Mouse (Mus musculus) hindbrain, embryonic 15.5 days (tissue): Measurements from ENCODE around the gene Gm6588. TPM values are rescaled to one million over a fixed set of nuclear protein-coding genes. Genes with fewer than 3 reads are reported as not detected.
"Not testable (repeated sequence)": the region's sequence is repeated elsewhere in the genome, so short reads cannot be mapped to it uniquely, and the experiment has no call there.

Experiments
- ATAC-seq: fragments of 200-750 bp; cut with Nextera tagmentation; 2 replicates; pipeline ENCODE4 v1.8.0; 2017; ENCODE audit warnings: low read depth, moderate number of reproducible peaks, moderate TSS enrichment; ENCODE audit not compliant: low FRiP score
- H3K27ac ChIP-seq: fragments of 300-500 bp; sonication (generic); replicated peaks from 2 replicates; pipeline ENCODE4 v1.5.1; 2015; ENCODE audit warnings: mild to moderate bottlenecking, inconsistent platforms
- H3K27me3 ChIP-seq: fragments of 300-500 bp; sonication (generic); 2 replicates; pipeline ENCODE4 v1.6.1; 2015; ENCODE audit warnings: control low read depth, inconsistent platforms
- H3K36me3 ChIP-seq: fragments of 300-500 bp; sonication (generic); 2 replicates; pipeline ENCODE4 v1.6.1; 2015; ENCODE audit warnings: control low read depth, inconsistent platforms
- H3K4me1 ChIP-seq: fragments of 300-500 bp; sonication (generic); replicated peaks from 2 replicates; pipeline ENCODE4 v1.6.1; 2015; ENCODE audit warnings: control low read depth, inconsistent platforms
- H3K4me2 ChIP-seq: fragments of 300-500 bp; sonication (generic); 2 replicates; pipeline ENCODE4 v1.6.1; 2015; ENCODE audit warnings: moderate library complexity, mild to moderate bottlenecking, inconsistent platforms
- H3K4me3 ChIP-seq: fragments of 300-500 bp; sonication (generic); 2 replicates; pipeline ENCODE4 v1.5.1; 2015; ENCODE audit warnings: mild to moderate bottlenecking, inconsistent platforms
- H3K9ac ChIP-seq: fragments of 300-500 bp; sonication (generic); 2 replicates; pipeline ENCODE4 v1.6.1; 2015; ENCODE audit warnings: inconsistent platforms
- H3K9me3 ChIP-seq: fragments of 300-500 bp; sonication (generic); 2 replicates; pipeline ENCODE4 v1.6.1; 2016; ENCODE audit warnings: control low read depth, inconsistent platforms
- WGBS: fragments of 180-500 bp; shearing (Covaris S2); methylation state at CpG from one replicate; pipeline ENCODE4 v1.1.7; 2015; 5-methylcytosine and 5-hydroxymethylcytosine counted together
- polyA plus RNA-seq: library from polyadenylated mRNA; unstranded; fragments of >200 nt; fragmentation: Nextera tagmentation; extraction: Ambion mirVana; gene quantifications from 2 replicates; pipeline ENCODE4 v1.2.1, GENCODE M21; 2015

Gene Gm6588
- polyA plus RNA-seq, result 0.63 and 1.0 TPM in 2 replicates

DNA sequence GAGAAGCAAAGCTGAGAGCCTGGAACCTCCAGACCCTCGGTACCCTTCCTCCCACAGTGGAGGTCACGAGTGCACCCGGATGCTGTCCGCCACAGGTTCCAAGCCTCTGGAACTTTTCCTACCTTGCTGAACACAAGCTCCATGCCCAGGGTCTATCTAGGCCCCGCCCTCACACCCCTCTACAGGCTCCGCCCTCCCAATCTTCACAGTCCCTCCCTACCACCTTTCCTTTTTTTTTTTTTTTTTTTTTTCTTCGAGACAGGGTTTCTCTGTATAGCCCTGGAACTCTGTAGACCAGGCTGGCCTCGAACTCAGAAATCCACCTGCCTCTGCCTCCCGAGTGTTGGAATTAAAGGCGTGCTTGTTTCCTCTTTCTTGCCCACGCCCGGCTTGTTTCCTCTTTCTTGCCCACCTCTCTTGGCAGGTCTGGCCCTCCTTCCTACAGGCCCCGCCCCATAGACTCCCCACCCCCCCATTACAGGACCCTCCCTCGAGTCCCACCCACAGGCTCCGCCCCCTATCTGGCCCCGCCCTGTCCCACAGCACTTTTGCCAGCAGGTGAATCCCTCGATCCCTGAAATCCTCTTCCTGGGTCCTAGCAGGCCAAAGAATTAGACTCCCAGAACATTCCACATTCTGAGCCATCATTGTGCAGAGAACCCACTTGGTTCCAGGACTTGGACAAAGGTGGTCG, at the start of gene Gm6588:
Gene Gm6588 (plus strand): TSS at position 680 of the 694 bp plus-strand sequence.
- Histone ChIP-seq H3K27ac (no peak within 1 kb of the TSS), H3K4me1 (no peaks in the 10 kb centered on the region), H3K9ac (no peak within 1 kb of the TSS), H3K4me3 (no peak within 1 kb of the TSS), H3K36me3 (no peaks in the 10 kb centered on the region), H3K4me2 (no peak within 1 kb of the TSS), H3K9me3 (no peaks in the 10 kb centered on the region), H3K27me3 (no peaks in the 10 kb centered on the region)
- no peak for ATAC-seq
- 69% methylated on average over 18 of the region's 18 CpGs for WGBS

- Histone ChIP-seq H3K9me3 (no peaks in the 10 kb centered on the region), H3K9ac (no peak overlapping the region), H3K27me3 (no peaks in the 10 kb centered on the region), H3K4me1 (no peaks in the 10 kb centered on the region), H3K36me3 (no peaks in the 10 kb centered on the region), H3K4me3 (no peak overlapping the region), H3K27ac (no peak overlapping the region), H3K4me2 (no peak overlapping the region)
- no peak for ATAC-seq
- WGBS, result 63% methylated on average over 3 of the region's 3 CpGs
Observed at GRCm38 (mm10) chr5:112402437-112402836, 46.8 kb upstream of the Gm6588 start.

DNA sequence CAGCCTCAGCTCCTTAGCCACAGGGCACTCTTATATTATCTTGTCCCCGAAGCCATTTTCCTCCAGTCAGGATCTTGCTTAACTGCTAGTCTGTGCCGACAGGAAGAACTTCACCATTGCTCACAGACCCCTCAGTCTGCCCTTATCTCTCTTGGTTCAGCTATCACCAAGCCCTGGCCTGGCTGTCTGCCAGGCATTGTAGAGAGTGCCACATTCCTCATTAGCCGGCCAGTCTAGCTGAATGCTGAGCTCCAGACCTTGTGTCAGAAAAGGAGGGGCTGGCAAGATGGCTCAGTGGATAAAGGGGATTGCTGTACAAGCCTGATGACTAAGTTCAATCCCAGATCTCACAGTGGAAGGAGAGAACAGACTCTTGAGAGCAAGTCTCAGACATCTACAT, 43.2 kb upstream of the Gm6588 start:
- no peak for ATAC-seq
- 71% methylated on average over 3 of the region's 3 CpGs for WGBS
- H3K9ac ChIP-seq, result no peak overlapping the region
- no peaks in the 10 kb centered on the region for H3K27me3 ChIP-seq
- H3K4me2 ChIP-seq, result no peak overlapping the region
- peaks cover 13% of the 10 kb centered on the region for H3K4me1 ChIP-seq
- no peaks in the 10 kb centered on the region for H3K36me3 ChIP-seq
- H3K9me3 ChIP-seq, result no peaks in the 10 kb centered on the region
- H3K4me3 ChIP-seq, result no peak overlapping the region
- no peak overlapping the region for H3K27ac ChIP-seq

DNA sequence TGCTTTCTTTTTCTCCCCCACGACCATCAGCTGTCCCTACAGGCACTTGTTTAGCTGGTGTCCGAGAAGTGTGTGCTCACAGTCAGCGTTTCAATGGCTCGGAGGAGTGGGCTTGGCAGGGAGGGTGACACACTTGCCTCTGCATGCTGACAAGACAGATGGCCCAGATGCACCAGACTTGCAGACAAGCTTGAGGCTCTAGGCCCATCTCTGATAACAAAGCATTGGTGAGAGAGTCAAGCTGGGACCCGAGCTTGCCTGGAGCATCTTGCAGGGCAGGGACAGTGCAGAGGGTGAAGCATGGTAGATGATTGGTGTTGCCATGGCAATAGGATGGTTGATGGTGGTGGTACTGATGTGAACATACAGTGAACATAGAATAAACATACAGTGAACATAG, 40.0 kb upstream of the Gm6588 start:
- ATAC-seq, result no peak
- Histone ChIP-seq H3K4me3 (no peak overlapping the region), H3K27me3 (no peaks in the 10 kb centered on the region), H3K4me1 (peaks cover 30% of the 10 kb centered on the region), H3K36me3 (no peaks in the 10 kb centered on the region), H3K27ac (0 out of 2 replicates have a peak overlapping the region, but pooled peaks have one; percentile 2), H3K4me2 (no peak overlapping the region), H3K9me3 (no peaks in the 10 kb centered on the region), H3K9ac (no peak overlapping the region)
- WGBS, result 38% methylated on average over 5 of the region's 5 CpGs

DNA sequence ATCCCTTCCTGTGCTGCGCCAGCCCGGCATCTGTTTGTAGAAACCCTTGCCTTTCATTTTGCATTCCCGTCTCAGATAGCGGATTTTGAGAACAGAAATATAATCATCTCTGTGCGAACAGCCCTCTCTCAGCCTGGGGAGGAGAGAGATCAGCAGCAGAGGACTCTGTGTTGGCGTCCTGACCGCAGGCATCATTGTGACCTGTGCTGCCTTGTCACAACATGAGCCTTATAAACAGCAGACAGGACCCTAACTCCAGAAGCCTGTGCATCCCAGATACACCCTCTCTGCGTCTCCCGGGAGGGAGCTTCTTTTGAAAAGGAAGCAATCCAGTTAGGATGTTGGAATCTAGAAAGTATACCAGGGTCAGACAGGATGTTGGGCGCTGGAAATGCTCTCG, 38.2 kb upstream of the Gm6588 start:
- no peak for ATAC-seq
- H3K4me3 ChIP-seq, result no peak overlapping the region
- H3K4me2 ChIP-seq, result peak overlapping the region; percentile 40
- no peaks in the 10 kb centered on the region for H3K27me3 ChIP-seq
- no peaks in the 10 kb centered on the region for H3K36me3 ChIP-seq
- peaks cover 35% of the 10 kb centered on the region for H3K4me1 ChIP-seq
- H3K9me3 ChIP-seq, result no peaks in the 10 kb centered on the region
- peak overlapping the region; percentile 52 for H3K27ac ChIP-seq
- H3K9ac ChIP-seq, result no peak overlapping the region
- whole genome bisulfite sequencing, result 27% methylated on average over 11 of the region's 11 CpGs

DNA sequence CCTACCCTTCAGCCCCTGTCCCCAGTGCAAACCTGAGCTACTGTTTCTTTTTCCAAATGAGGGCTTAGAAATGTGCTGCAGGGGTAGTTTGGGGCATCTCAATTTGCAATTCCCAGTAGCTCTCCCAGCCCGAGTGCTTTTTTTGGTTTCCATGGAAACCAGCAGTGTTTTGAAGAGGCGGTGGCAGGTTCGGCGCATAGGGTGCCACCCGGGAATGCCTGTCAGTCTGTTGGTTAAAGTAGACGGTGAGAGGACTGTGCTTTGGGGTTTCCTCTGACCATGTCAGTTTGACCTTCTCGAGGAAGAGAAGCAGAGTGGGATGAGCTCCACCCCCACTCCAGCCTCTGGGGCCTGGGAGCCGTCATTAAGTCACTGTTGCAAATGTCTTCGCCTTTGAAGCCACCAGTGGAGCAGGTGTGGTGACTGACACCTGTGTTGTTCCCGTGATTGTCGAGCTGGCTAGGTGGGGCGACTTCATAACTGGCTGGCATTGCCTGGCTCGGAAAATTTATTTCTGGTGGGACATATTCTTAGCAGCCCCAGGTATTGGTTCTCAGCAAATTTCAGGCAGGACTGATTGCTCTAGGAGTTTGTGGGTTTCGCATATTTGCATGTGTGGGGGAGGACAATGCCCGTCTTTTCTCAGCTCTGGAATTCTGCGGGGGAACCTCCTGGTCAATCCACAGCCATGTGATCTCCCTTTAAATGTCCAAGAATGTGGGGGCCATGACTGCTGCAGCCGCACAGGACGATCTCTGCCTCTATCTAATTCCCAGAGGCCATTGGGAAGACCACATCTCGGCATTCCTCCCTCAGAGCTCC, 37.5 kb upstream of the Gm6588 start:
- no peak overlapping the region for H3K9ac ChIP-seq
- H3K4me2 ChIP-seq, result peak overlapping the region; percentile 40
- WGBS, result 9% methylated on average over 19 of the region's 19 CpGs
- peak overlapping the region; percentile 52 for H3K27ac ChIP-seq
- no peaks in the 10 kb centered on the region for H3K27me3 ChIP-seq
- no peak overlapping the region for H3K4me3 ChIP-seq
- no peaks in the 10 kb centered on the region for H3K9me3 ChIP-seq
- ATAC-seq, result peak; percentile 53
- H3K36me3 ChIP-seq, result no peaks in the 10 kb centered on the region
- peaks cover 41% of the 10 kb centered on the region for H3K4me1 ChIP-seq

- 85% methylated on average over 4 of the region's 4 CpGs for WGBS
- not testable (repeated sequence) for H3K27me3 ChIP-seq, H3K9me3 ChIP-seq, H3K27ac ChIP-seq, H3K36me3 ChIP-seq, H3K4me2 ChIP-seq, H3K9ac ChIP-seq, H3K4me3 ChIP-seq, ATAC-seq
- peaks cover 46% of the 10 kb centered on the region for H3K4me1 ChIP-seq
Observed at GRCm38 (mm10) chr5:112412781-112413180, 36.4 kb upstream of the Gm6588 start.

DNA sequence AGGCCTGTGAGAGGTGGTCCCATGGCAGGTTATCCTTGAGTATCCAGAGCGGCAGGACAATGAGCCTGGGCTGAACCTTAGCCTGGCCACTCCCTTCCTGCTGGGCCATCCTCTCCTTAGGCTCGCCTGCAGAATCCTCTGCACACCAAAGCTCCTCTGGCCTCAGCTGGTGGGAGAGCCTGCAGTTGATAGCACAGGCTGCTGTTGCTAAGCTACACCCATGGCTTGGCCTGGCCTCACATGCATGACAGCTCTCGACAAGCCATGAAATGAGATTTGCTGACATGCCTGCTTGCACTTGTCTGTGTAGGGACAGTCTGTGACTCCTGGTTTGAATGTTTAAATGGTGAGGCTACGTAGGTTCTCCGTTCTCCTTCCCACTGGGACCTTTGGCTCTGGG, 32.6 kb upstream of the Gm6588 start:
- Histone ChIP-seq H3K4me1 (peaks cover 30% of the 10 kb centered on the region), H3K27me3 (no peaks in the 10 kb centered on the region), H3K9ac (no peak overlapping the region), H3K4me3 (no peak overlapping the region), H3K4me2 (no peak overlapping the region), H3K9me3 (no peaks in the 10 kb centered on the region), H3K27ac (peak overlapping the region; percentile 69), H3K36me3 (peaks cover 13% of the 10 kb centered on the region; the same call in 1 of the 2 replicates)
- WGBS, result 26% methylated on average over 5 of the region's 5 CpGs
- ATAC-seq, result peak; percentile 39

DNA sequence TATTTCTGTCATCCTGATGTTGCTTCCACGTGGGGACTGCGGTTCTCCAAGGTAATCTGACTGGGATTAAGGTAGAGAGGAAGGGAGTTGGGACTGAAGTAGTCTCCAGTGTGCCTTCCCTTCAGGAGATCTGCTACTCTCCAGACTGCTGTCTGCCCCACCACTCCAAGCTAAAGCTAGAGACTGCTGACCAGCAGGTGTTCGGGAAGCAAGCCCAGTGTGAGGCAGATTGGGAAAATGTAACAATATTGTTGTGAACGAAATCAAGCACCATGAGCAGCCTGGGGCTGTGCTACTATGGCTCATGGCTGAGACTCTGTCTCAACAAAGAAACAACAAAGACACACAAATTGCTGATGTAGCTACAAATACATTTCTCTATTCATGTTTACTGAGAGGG, 31.2 kb upstream of the Gm6588 start:
- no peaks in the 10 kb centered on the region for H3K27me3 ChIP-seq
- no peaks in the 10 kb centered on the region for H3K9me3 ChIP-seq
- peak overlapping the region; percentile 38; the same call in 1 of the 2 replicates for H3K27ac ChIP-seq
- no peak overlapping the region for H3K4me3 ChIP-seq
- WGBS, result 49% methylated on average over 4 of the region's 4 CpGs
- no peak overlapping the region for H3K4me2 ChIP-seq
- peaks cover 20% of the 10 kb centered on the region for H3K4me1 ChIP-seq
- ATAC-seq, result no peak
- no peak overlapping the region for H3K9ac ChIP-seq
- H3K36me3 ChIP-seq, result peaks cover 18% of the 10 kb centered on the region

- H3K4me3 ChIP-seq, result no peak overlapping the region
- no peaks in the 10 kb centered on the region for H3K27me3 ChIP-seq
- no peak overlapping the region for H3K9ac ChIP-seq
- peak overlapping the region; percentile 11; the same call in 1 of the 2 replicates for H3K4me2 ChIP-seq
- peaks cover 21% of the 10 kb centered on the region for H3K36me3 ChIP-seq
- H3K4me1 ChIP-seq, result peaks cover 20% of the 10 kb centered on the region
- no peaks in the 10 kb centered on the region for H3K9me3 ChIP-seq
- ATAC-seq, result no peak
- 26% methylated on average over 12 of the region's 12 CpGs for whole genome bisulfite sequencing
- H3K27ac ChIP-seq, result no peak overlapping the region
Observed at GRCm38 (mm10) chr5:112419535-112419934, 29.7 kb upstream of the Gm6588 start.

- Histone ChIP-seq H3K9ac (no peak overlapping the region), H3K36me3 (peaks cover 8% of the 10 kb centered on the region; the same call in 1 of the 2 replicates), H3K27me3 (no peaks in the 10 kb centered on the region), H3K9me3 (no peaks in the 10 kb centered on the region), H3K4me3 (no peak overlapping the region), H3K4me1 (no peaks in the 10 kb centered on the region), H3K4me2 (no peak overlapping the region), H3K27ac (no peak overlapping the region)
- WGBS, result 89% methylated on average over 7 of the region's 7 CpGs
- ATAC-seq, result no peak
Observed at GRCm38 (mm10) chr5:112426635-112427034, 22.6 kb upstream of the Gm6588 start.

- Histone ChIP-seq H3K27me3 (no peaks in the 10 kb centered on the region), H3K36me3 (0 out of 2 replicates have a peak, but pooled peaks cover 3% of the 10 kb centered on the region), H3K9ac (no peak overlapping the region), H3K4me2 (no peak overlapping the region), H3K27ac (no peak overlapping the region), H3K9me3 (no peaks in the 10 kb centered on the region), H3K4me1 (no peaks in the 10 kb centered on the region), H3K4me3 (no peak overlapping the region)
- WGBS, result 38% methylated on average over 2 of the region's 2 CpGs
- no peak for ATAC-seq
Observed at GRCm38 (mm10) chr5:112427283-112427682, 21.9 kb upstream of the Gm6588 start.
